Mouse (Mus musculus) CH12.LX (cell line): ENCODE data around the gene Rybp. TPM values are rescaled to one million over a fixed set of nuclear protein-coding genes. Genes with fewer than 3 reads are reported as not detected.

ENCODE experiments used
- DNase-seq: peaks from one replicate; pipeline ENCODE4 v3.0.0-alpha.2; 2013; ENCODE audit errors: extremely low read depth
- H3K27ac ChIP-seq: 2 replicates; pipeline ENCODE4 v1.5.1; 2012; ENCODE audit warnings: low read depth, mild to moderate bottlenecking, control low read depth, moderate library complexity; ENCODE audit not compliant: insufficient read depth
- H3K27me3 ChIP-seq: replicated peaks from 2 replicates; pipeline ENCODE3; 2012; ENCODE audit warnings: inconsistent platforms
- H3K36me3 ChIP-seq, 2 experiments: replicated peaks in 1 of 2; 2 replicates each; pipeline versions ENCODE3 to v1.6.1; 2012; ENCODE audit warnings: inconsistent platforms in 1 of 2, low read length in 1 of 2, mild to moderate bottlenecking in 1 of 2, mixed read lengths in 1 of 2, moderate library complexity in 1 of 2; ENCODE audit not compliant: control insufficient read depth in 1 of 2, insufficient read depth in 1 of 2
- H3K4me1 ChIP-seq, 2 experiments: 2 replicates each; pipeline ENCODE4 v1.6.1; 2012; ENCODE audit warnings: inconsistent platforms in 1 of 2, moderate library complexity in 1 of 2; ENCODE audit not compliant: insufficient read depth in 2 of 2, control insufficient read depth in 1 of 2
- H3K4me2 ChIP-seq: 2 replicates; pipeline ENCODE4 v1.6.1; 2012; ENCODE audit warnings: low read depth, mild to moderate bottlenecking, control low read depth; ENCODE audit not compliant: poor library complexity, insufficient read depth, severe bottlenecking
- H3K4me3 ChIP-seq, 3 experiments: fragments of 150-350 bp in 1 of 3; sonication (generic) in 1 of 3; replicated peaks in 1 of 3; 2 replicates each; pipeline versions ENCODE3 to v1.5.1; 2011 to 2012; ENCODE audit warnings: low read depth in 2 of 3, low read length in 2 of 3, mild to moderate bottlenecking in 2 of 3, moderate library complexity in 2 of 3, control low read depth in 1 of 3, improper control_type of control experiment in 1 of 3, inconsistent platforms in 1 of 3, mixed read lengths in 1 of 3; ENCODE audit not compliant: poor library complexity in 1 of 3
- H3K79me2 ChIP-seq: replicated peaks from 2 replicates; pipeline ENCODE4 v1.6.1; 2012; ENCODE audit warnings: mild to moderate bottlenecking, moderate library complexity; ENCODE audit not compliant: control insufficient read depth, poor library complexity, insufficient read depth, severe bottlenecking; ENCODE audit errors: extremely low read depth
- H3K9ac ChIP-seq: 2 replicates; pipeline ENCODE4 v1.6.1; 2012; ENCODE audit warnings: low read depth, mild to moderate bottlenecking, control low read depth, moderate library complexity; ENCODE audit not compliant: insufficient read depth
- H3K9me3 ChIP-seq: replicated peaks from 2 replicates; pipeline ENCODE3; 2012; ENCODE audit warnings: low read length, inconsistent platforms, mixed read lengths
- BHLHE40 ChIP-seq: IDR thresholded peaks from 2 replicates; pipeline ENCODE4 v1.6.1; 2011; ENCODE audit warnings: mild to moderate bottlenecking, low read depth, low read length, improper control_type of control experiment
- CHD1 ChIP-seq: IDR thresholded peaks from 2 replicates; pipeline ENCODE4 v1.6.1; 2012; ENCODE audit warnings: low read depth, low read length, improper control_type of control experiment, inconsistent platforms
- CTCF ChIP-seq, 2 experiments: IDR thresholded peaks in 1 of 2; conservative IDR thresholded peaks in 1 of 2; 2 replicates each; pipeline ENCODE4 v1.5.1; 2011 to 2012; ENCODE audit warnings: low read depth in 2 of 2, low read length in 2 of 2, improper control_type of control experiment in 1 of 2, inconsistent platforms in 1 of 2, mild to moderate bottlenecking in 1 of 2, moderate library complexity in 1 of 2
- E2F4 ChIP-seq: IDR thresholded peaks from 2 replicates; pipeline ENCODE4 v1.6.1; 2011; ENCODE audit warnings: low read depth, low read length, improper control_type of control experiment; ENCODE audit not compliant: insufficient replicate concordance
- ELF1 ChIP-seq: IDR thresholded peaks from 2 replicates; pipeline ENCODE4 v1.6.1; 2014; ENCODE audit warnings: low read depth, mild to moderate bottlenecking, inconsistent platforms, low read length, improper control_type of control experiment
- GABPA ChIP-seq: IDR thresholded peaks from 2 replicates; pipeline ENCODE4 v1.6.1; 2012; ENCODE audit warnings: low read depth, low read length, improper control_type of control experiment, inconsistent platforms; ENCODE audit not compliant: insufficient replicate concordance
- IRF4 ChIP-seq: IDR thresholded peaks from 2 replicates; pipeline ENCODE4 v1.6.1; 2014; ENCODE audit warnings: low read depth, mild to moderate bottlenecking, inconsistent platforms, low read length, improper control_type of control experiment
- JUN ChIP-seq: IDR thresholded peaks from 2 replicates; pipeline ENCODE4 v1.6.1; 2011; ENCODE audit warnings: low read depth, mild to moderate bottlenecking, low read length, improper control_type of control experiment, moderate library complexity; ENCODE audit not compliant: insufficient read depth
- JUND ChIP-seq: conservative IDR thresholded peaks from 2 replicates; pipeline ENCODE4 v1.6.1; 2011; ENCODE audit warnings: low read depth, low read length, improper control_type of control experiment
- KAT2A ChIP-seq: IDR thresholded peaks from 2 replicates; pipeline ENCODE4 v1.6.1; 2012; ENCODE audit warnings: low read length, improper control_type of control experiment, inconsistent platforms; ENCODE audit not compliant: insufficient replicate concordance
- MAFK ChIP-seq: IDR thresholded peaks from 2 replicates; pipeline ENCODE4 v1.6.1; 2011; ENCODE audit warnings: low read length, improper control_type of control experiment; ENCODE audit not compliant: insufficient replicate concordance
- MAZ ChIP-seq: IDR thresholded peaks from 2 replicates; pipeline ENCODE4 v1.6.1; 2012; ENCODE audit warnings: low read depth, mild to moderate bottlenecking, inconsistent platforms, low read length, improper control_type of control experiment, moderate library complexity
- MEF2A ChIP-seq: IDR thresholded peaks from 2 replicates; pipeline ENCODE4 v1.6.1; 2014; ENCODE audit warnings: low read depth, mild to moderate bottlenecking, inconsistent platforms, low read length, improper control_type of control experiment, borderline replicate concordance
- MXI1 ChIP-seq: IDR thresholded peaks from 2 replicates; pipeline ENCODE4 v1.6.1; 2011; ENCODE audit warnings: mild to moderate bottlenecking, low read depth, low read length, improper control_type of control experiment
- MYC ChIP-seq: IDR thresholded peaks from 2 replicates; pipeline ENCODE4 v1.6.1; 2011; ENCODE audit warnings: low read depth, mild to moderate bottlenecking, improper control_type of control experiment, low read length
- NELFE ChIP-seq: IDR thresholded peaks from 2 replicates; pipeline ENCODE4 v1.6.1; 2011; ENCODE audit warnings: low read depth, low read length, improper control_type of control experiment
- NRF1 ChIP-seq: IDR thresholded peaks from 2 replicates; pipeline ENCODE4 v1.6.1; 2014; ENCODE audit warnings: low read depth, mild to moderate bottlenecking, inconsistent platforms, low read length, improper control_type of control experiment, moderate library complexity
- POLR2A ChIP-seq: IDR thresholded peaks from 2 replicates; pipeline ENCODE4 v1.6.1; 2011; ENCODE audit warnings: low read depth, mild to moderate bottlenecking, improper control_type of control experiment, low read length
- RAD21 ChIP-seq: IDR thresholded peaks from 2 replicates; pipeline ENCODE4 v1.6.1; 2011; ENCODE audit warnings: low read depth, mild to moderate bottlenecking, low read length, improper control_type of control experiment, moderate library complexity
- RCOR1 ChIP-seq: conservative IDR thresholded peaks from 2 replicates; pipeline ENCODE4 v1.6.1; 2012; ENCODE audit warnings: low read depth, mild to moderate bottlenecking, inconsistent platforms, low read length, improper control_type of control experiment
- SIN3A ChIP-seq: IDR thresholded peaks from 2 replicates; pipeline ENCODE4 v1.6.1; 2012; ENCODE audit warnings: low read length, improper control_type of control experiment, inconsistent platforms
- SMC3 ChIP-seq: IDR thresholded peaks from 2 replicates; pipeline ENCODE4 v1.6.1; 2011; ENCODE audit warnings: low read depth, low read length, improper control_type of control experiment
- TBP ChIP-seq: conservative IDR thresholded peaks from 2 replicates; pipeline ENCODE4 v1.6.1; 2011; ENCODE audit warnings: low read depth, low read length, improper control_type of control experiment
- USF1 ChIP-seq: IDR thresholded peaks from 2 replicates; pipeline ENCODE4 v1.6.1; 2014; ENCODE audit warnings: low read depth, mild to moderate bottlenecking, inconsistent platforms, low read length, improper control_type of control experiment
- ZNF384 ChIP-seq: IDR thresholded peaks from 2 replicates; pipeline ENCODE4 v1.6.1; 2012; ENCODE audit warnings: low read depth, low read length, improper control_type of control experiment, inconsistent platforms
- dilution Hi-C: fragments of 300-500 bp; cut with MboI; formaldehyde crosslinking; loops from 2 replicates; pipeline ENCODE4 v1.14.3; 2020; ENCODE audit warnings: low sequenced_read_pairs; ENCODE audit not compliant: extremely low pct_unique_long_range_greater_than_20kb, extremely low pct_ligation_motif_present
- in situ Hi-C: fragments of 300-500 bp; cut with MboI; formaldehyde crosslinking; loops from 3 replicates; pipeline ENCODE4 v1.14.3; 2019; ENCODE audit warnings: low sequenced_read_pairs, low pct_ligation_motif_present, low pct_unique_long_range_greater_than_20kb, mixed read lengths
- polyA plus RNA-seq: library from polyadenylated mRNA; unstranded; fragments of >175 nt; gene quantifications from 2 replicates; pipeline ENCODE4 v1.2.1, GENCODE M21; 2012; ENCODE audit warnings: low read depth; ENCODE audit not compliant: insufficient read length
- total RNA-seq, 2 experiments: library from RNA; depleted of rRNA; stranded (reverse); fragments of 300-350 nt in 1 of 2; fragments of >200 nt in 1 of 2; gene quantifications; 2 replicates each; pipeline ENCODE4 v1.2.3; 2012 to 2014

Gene Rybp
- total and polyA plus RNA-seq, 3 experiments = 9.1 to 27.4 (median 23.6) TPM

DNA sequence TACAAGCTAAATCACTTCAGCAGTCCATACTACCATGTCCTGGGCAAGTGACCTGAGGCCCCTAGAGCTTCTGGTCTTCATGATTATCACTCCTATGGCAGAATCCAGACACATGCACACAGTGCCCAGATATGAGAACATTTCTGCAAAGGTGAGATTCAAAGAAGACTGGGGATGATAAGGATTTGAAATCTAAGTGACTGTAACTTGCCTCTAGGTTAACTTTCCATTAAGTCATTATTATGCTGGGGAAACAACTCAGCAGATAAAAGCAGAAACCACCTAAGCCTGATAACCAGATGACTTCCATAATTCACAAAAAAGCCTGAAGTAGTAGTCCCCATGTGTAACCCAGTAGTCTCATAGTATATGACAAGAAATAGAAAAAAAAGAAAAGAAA, 29.0 kb downstream of the Rybp start:
- Histone ChIP-seq H3K36me3 (peaks cover 0 to 4% of the 10 kb centered on the region in 2 experiments), H3K9me3 (no peaks in the 10 kb centered on the region), H3K9ac (no peak overlapping the region), H3K4me1 (peaks cover 0 to 22% of the 10 kb centered on the region in 2 experiments; a peak in 1 of 4 replicates), H3K79me2 (peaks cover 12% of the 10 kb centered on the region), H3K27ac (no peak overlapping the region), H3K4me2 (no peak overlapping the region), H3K4me3 (no peak overlapping the region), H3K27me3 (no peaks in the 10 kb centered on the region)
- in situ Hi-C loops = no loop called here
- dilution Hi-C loops = no loop called here
- TF ChIP-seq MAZ = no peak
- TF ChIP-seq BHLHE40 = no peak
- TF ChIP-seq SMC3 = no peak
- no peak for TF ChIP-seq GABPA
- no peak for TF ChIP-seq TBP
- TF ChIP-seq MYC = no peak
- TF ChIP-seq KAT2A = no peak
- TF ChIP-seq POLR2A = no peak
- no peak for TF ChIP-seq NELFE
- TF ChIP-seq JUND = no peak
- no peak for TF ChIP-seq JUN
- no peak for TF ChIP-seq IRF4
- TF ChIP-seq NRF1 = no peak
- no peak for TF ChIP-seq E2F4
- TF ChIP-seq CHD1 = no peak
- no peak for DNase-seq

DNA sequence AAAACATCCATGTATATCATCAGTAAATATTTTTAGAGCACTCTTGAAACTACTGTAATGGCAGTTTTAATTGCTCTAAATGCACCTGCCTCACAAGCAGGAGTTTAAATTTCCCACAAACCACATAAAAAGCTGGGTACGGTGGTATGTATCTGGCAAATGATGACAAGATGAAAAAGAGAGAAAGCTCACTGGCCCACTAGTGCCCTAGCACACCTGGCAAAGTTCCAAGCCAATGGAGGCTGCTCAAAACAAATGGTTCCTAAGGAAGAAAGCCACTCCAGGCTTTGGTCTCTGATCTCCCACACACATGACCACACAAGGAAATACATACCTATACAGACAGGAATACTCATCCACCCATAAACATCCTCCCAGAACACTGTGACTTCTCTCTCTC, 31.9 kb downstream of the Rybp start:
- H3K79me2 ChIP-seq = peaks cover 16% of the 10 kb centered on the region
- in situ Hi-C loops (no loop called here), dilution Hi-C loops (no loop called here)
- H3K4me3 ChIP-seq = no peak overlapping the region
- H3K4me2 ChIP-seq = no peak overlapping the region
- no peak overlapping the region for H3K9ac ChIP-seq
- H3K4me1 ChIP-seq = peaks cover 0 to 38% of the 10 kb centered on the region in 2 experiments; a peak in 1 of 4 replicates
- H3K27ac ChIP-seq = no peak overlapping the region
- H3K9me3 ChIP-seq = no peaks in the 10 kb centered on the region
- H3K36me3 ChIP-seq = peaks cover 0 to 4% of the 10 kb centered on the region in 2 experiments
- TF ChIP-seq ZNF384 (no peak), USF1 (no peak), MXI1 (no peak), JUN (no peak), TBP (no peak), SIN3A (no peak), RAD21 (no peak), CTCF (conservative IDR thresholded peaks at IDR 0.05 in 1 of 2, IDR thresholded peaks at IDR 0.05 in 1 of 2; ENCODE audit: low read depth in 2 of 2, low read length in 2 of 2) (no peak), GABPA (no peak), RCOR1 (no peak), SMC3 (no peak), MAFK (no peak), ELF1 (no peak), JUND (no peak), KAT2A (no peak), MEF2A (no peak)
- no peak for DNase-seq
- H3K27me3 ChIP-seq = no peaks in the 10 kb centered on the region
